Mouse (Mus musculus) T-helper 2 cell (primary cell): ENCODE data around the gene Sec16a.
"Not testable (repeated sequence)": the region's sequence is repeated elsewhere in the genome, so short reads cannot be mapped to it uniquely, and the experiment has no call there.

Experiments
- in situ Hi-C: fragments of 300-600 bp; cut with MboI, MseI; formaldehyde crosslinking; loops from one replicate; pipeline ENCODE4 v1.15.1; 2025; ENCODE audit warnings: high pct_unique_total_duplicates

Sec16a gene

GRCm38 (mm10) chr2:26390954-26391353 lies 54.1 kb downstream of the Sec16a start:
- in situ Hi-C loops, result no loop called here

GRCm38 (mm10) chr2:26389154-26389690 lies 55.8 kb downstream of the Sec16a start, which contains the start of the genes Entr1 and Pmpca:
Entr1 (minus strand) TSS chr2:26389316.
Pmpca (plus strand) TSS chr2:26389339.
- in situ Hi-C loops, result no loop called here

- in situ Hi-C loops, result no loop called here
Observed at GRCm38 (mm10) chr2:26388682-26389153, 56.3 kb downstream of the Sec16a start.

- in situ Hi-C loops, result no loop called here
Observed at GRCm38 (mm10) chr2:26387713-26388112, 57.3 kb downstream of the Sec16a start.

- in situ Hi-C loops, result not testable (repeated sequence)
Observed at GRCm38 (mm10) chr2:26380871-26381270, 64.1 kb downstream of the Sec16a start.

GRCm38 (mm10) chr2:26380131-26380771 lies 64.8 kb downstream of the Sec16a start, which contains the start of gene Snapc4:
Snapc4 (minus strand) TSS chr2:26380653.
- in situ Hi-C loops, result no loop called here

GRCm38 (mm10) chr2:26372396-26372795 lies 72.6 kb downstream of the Sec16a start:
- in situ Hi-C loops, result no loop called here

- in situ Hi-C loops, result no loop called here
Observed at GRCm38 (mm10) chr2:26368572-26368971, 76.4 kb downstream of the Sec16a start.

- in situ Hi-C loops, result no loop called here
Observed at GRCm38 (mm10) chr2:26367911-26368310, 77.1 kb downstream of the Sec16a start.

GRCm38 (mm10) chr2:26364738-26365465 lies 80.1 kb downstream of the Sec16a start:
- in situ Hi-C loops, result no loop called here

- in situ Hi-C loops, result no loop called here
Observed at GRCm38 (mm10) chr2:26363481-26363880, 81.5 kb downstream of the Sec16a start.

GRCm38 (mm10) chr2:26362991-26363390 lies 82.0 kb downstream of the Sec16a start:
- in situ Hi-C loops, result no loop called here

GRCm38 (mm10) chr2:26360772-26361171 lies 84.2 kb downstream of the Sec16a start, which contains the start of gene Card9:
Card9 (minus strand) TSS chr2:26360918.
- in situ Hi-C loops, result no loop called here

GRCm38 (mm10) chr2:26359983-26360382 lies 85.0 kb downstream of the Sec16a start:
- in situ Hi-C loops, result no loop called here
